Mouse (Mus musculus) layer of hippocampus, adult 8-10 months (tissue): ENCODE data around the gene Epha8. TPM values are rescaled to one million over a fixed set of nuclear protein-coding genes. Genes with fewer than 3 reads are reported as not detected.

Experiments
- DNase-seq, 2 experiments: peaks; one replicate each; pipeline ENCODE4 v3.0.0; 2022; ENCODE audit warnings: low spot score in 2 of 2
- total RNA-seq, 4 experiments: library from RNA; stranded (reverse); gene quantifications; 2 replicates each; pipeline ENCODE4 v1.2.4; 2022

The Epha8 gene
- total RNA-seq, 4 experiments from 2014 or later: 2.0 to 2.8 (median 2.5) TPM

- no peak for DNase-seq
Measured at GRCm38 (mm10) chr4:136954562-136954961, 2.1 kb downstream of the Epha8 start.

DNA sequence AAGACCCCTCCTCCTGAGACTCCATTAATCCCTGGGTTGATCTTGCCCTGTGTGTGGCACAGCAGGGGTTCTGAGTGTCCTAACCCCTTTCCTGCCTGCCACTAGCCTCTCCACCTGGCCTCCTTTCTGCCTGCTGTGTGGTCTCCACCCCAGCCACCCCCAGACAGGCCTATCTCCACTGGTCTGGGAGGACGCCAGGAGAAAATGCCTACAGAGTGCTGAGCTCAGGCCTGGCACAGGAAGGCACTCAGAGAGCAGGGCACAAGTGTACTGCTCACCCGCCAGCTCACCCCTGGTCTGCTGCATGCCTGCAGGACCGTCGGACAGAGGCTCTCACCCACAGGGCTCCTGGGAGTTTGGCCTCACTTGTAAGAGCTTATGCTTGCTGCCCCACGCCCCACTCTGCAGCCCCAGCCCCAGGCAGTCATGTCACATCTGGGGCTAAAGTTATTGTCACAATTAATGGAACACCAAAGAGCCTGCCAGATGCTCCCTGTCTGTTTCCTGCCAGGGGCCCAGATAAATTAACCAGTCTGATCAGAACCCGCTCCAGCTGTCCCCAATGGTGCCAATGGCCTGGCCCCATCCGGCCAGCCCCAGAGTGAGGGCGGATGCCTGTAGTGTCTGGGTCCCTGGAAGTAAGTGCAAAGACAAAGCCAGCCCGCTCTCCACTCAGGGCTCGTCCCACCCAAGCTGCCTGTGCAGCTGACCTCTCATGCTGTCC is 7.2 kb downstream of the Epha8 start:
- no peak for DNase-seq

DNA sequence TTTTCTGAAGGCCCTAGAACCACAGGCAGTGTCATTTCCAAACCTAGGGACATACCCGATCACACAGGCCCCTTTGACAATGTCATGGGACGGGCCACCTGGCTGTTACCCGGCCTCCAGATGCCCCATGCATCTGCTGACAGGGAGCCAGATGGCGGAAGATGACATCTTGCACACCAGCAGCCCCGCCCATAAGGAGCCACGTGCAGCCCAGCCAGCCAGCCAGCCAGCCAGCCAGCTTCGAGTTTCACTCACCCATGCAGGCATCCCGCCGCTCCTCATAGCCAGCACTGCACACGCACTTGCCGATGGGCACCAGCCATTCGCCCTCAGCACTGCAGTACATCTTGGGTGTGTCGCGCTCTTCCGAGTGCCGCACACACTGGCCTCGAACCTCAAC is 11.2 kb downstream of the Epha8 start:
- no peak for DNase-seq

- no peak for DNase-seq
Measured at GRCm38 (mm10) chr4:136944558-136945350, 11.9 kb downstream of the Epha8 start.

GRCm38 (mm10) chr4:136943175-136943574 is 13.4 kb downstream of the Epha8 start:
- no peak for DNase-seq

- no peak for DNase-seq
Measured at GRCm38 (mm10) chr4:136942761-136943160, 13.9 kb downstream of the Epha8 start.

- DNase-seq: no peak
Measured at GRCm38 (mm10) chr4:136937935-136938334, 18.7 kb downstream of the Epha8 start.

DNA sequence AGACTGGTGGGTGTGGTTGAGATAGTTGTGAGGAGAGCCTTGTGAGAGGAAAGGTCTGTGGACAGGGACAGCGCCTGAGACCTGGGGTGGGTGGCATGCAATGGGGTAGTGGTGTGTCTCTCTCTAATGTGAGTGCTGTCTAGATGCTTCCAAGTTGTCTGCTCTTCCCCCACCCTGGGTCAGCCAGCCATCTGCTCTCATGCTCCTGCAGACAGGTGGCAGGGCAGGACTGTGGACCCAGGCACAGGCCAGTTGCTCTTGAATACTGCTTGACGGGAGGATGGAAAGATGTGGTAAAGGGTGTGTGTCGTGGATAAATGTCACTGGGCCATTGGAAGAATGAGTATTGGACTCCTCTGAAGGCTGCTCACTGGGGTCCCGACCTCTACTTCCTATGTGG is 19.3 kb downstream of the Epha8 start:
- no peak for DNase-seq

- DNase-seq: no peak
Measured at GRCm38 (mm10) chr4:136934746-136935613, 21.6 kb downstream of the Epha8 start.

DNA sequence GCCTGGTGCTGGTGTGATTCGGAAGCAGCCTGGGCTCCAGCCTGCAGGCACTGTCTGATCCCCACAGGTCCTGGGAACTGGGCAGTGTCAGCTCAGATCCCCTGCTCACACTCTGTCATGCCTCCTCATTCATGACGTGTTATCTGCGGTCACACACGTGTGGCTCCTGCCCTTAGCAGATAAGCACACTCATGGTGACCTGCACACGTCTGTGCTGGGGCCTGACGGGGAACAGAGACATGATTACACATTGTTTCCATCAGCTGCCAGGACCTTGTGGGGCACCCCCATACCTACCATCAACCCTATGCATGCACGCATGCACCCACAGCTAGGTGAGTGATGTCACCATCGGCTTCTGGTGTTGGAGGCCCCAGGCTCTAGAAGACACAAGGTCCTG is 26.1 kb downstream of the Epha8 start:
- no peak for DNase-seq

GRCm38 (mm10) chr4:136928928-136929327 is 27.7 kb downstream of the Epha8 start:
- no peak for DNase-seq

DNA sequence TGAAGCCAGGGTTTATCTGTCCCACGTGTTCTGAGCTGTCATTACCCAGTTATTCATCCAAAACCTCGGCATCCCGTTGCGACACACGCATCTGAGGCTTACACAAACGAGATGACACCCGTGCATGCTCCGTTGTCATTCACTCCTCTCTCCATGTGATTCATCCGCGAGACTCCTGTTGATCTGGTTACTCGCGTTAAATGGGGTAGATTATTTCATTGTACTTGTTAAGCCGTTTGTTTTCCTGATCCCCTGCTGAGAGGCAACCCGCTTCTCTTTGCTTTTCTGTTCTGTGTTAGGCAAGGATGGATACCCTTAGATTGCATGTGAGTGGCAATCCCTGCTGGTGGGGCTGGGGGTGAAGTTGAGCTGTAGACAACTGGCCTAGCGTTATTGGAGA is 30.8 kb downstream of the Epha8 start:
- DNase-seq: peak in 1 of 2 experiments; percentile 11

GRCm38 (mm10) chr4:136924529-136924928 is 32.1 kb downstream of the Epha8 start:
- DNase-seq: peak in 1 of 2 experiments; percentile 23

- peak; percentile 35 for DNase-seq
Measured at GRCm38 (mm10) chr4:136919526-136919925, 37.1 kb downstream of the Epha8 start.

DNA sequence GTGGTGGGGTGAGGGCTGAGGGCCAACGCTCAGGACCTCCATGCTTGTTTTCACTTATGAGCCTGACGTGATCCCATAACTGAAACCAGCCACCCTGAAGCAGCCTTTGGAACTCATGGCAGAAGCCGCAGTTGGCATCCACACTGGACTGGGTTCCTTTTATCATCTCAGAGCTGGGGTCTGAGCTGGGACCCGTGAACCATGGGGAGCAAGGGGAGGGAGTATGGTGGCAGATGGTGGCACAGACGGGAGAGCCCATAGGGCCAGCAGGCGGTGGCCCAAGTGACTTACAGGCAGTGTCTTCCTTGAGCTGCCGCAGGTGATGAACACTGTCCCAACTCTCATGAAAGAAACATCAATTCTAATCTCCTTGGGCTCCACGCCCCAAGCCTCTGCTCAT is 37.8 kb downstream of the Epha8 start:
- no peak for DNase-seq

GRCm38 (mm10) chr4:136917165-136917524 is 39.5 kb downstream of the Epha8 start:
- DNase-seq: no peak

DNA sequence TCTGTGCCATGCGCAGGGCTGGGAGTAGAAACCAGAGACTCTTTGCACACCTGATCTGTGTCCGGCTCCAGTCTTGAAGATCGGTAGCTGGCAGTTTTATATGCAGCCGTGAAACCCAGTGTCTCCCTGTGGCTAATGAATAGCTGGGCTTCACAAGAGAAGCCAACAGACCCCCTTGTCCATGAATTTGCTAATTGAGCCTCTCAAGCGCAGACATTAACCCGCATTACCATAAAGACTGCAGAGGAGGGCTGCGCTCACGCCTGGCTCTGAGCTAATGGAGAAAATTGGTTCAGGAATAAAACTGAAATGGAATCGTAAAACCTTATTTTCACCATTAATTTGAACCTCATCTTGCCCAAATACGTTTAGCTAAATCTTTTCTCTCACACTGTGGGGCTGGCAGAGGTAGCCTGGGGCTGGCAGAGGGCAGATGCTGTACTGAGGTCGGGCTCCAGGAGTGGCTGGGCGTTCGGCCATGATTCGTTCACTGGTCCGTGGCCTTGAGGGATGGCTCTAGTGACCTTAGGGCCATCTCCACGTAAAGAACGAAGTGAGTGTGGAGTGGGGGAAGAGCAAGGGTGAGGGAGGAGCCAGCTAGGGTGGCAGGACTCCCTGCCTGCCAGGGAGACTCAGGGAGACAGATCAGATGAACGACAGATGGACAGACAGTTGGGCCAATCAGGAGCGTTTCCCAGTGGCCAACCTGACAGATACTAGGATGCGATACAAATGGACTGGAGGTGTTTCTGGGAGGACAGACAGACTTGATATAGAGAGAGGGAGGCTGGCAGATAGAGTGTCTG is 40.1 kb downstream of the Epha8 start:
- DNase-seq: no peak

DNA sequence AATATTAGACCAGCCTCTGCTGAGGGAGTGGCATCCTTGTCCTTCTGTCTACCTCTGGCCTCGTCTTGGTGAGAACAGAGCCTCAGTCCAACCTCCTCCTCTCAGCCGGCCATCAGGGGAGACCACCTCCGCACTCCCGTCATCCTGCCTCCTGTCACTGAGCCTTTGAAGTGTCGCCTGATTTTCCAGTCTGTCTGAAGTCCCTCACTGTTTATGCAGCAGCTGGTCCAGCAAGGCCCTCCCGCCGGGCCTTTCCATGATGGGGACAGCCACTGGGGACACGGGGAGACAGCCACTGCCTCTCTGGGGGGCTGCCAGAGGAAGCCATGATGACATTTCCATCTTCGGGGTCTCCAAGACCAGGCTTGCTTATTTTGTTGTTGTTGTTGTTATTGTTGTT is 43.8 kb downstream of the Epha8 start:
- no peak for DNase-seq

GRCm38 (mm10) chr4:136911804-136912203 is 44.8 kb downstream of the Epha8 start:
- DNase-seq: peak; percentile 37 to 46

- no peak for DNase-seq
Measured at GRCm38 (mm10) chr4:136911211-136911646, 45.4 kb downstream of the Epha8 start.

DNA sequence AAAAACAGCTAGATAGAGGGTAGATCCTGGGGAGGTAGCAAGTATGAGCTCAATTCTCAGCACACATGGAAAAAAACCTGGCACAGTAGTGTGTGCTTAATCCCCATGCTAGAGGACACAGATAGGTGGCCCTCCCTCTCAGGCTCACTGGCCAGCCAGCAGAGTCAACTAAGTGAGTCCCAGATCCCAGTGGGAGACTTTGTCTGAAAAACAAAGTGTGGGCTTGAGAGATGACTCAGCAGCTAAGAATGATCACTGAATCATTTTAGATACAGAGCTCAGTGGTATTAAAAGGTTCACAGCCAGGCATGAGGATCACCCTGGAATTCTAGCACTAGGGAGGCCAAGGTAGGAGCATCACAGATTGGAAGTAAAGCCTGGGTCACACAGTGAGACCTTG is 48.8 kb downstream of the Epha8 start:
- DNase-seq: no peak
